Comparison of ENCODE assay signal across 25 mouse cellular contexts in genomic region chr19:10794916-10795315, GRCm38 (mm10). TPM values are rescaled to one million over a fixed set of nuclear protein-coding genes. Genes with fewer than 3 reads are reported as not detected.
"Had no signal": no experiment of that assay in that cellular context is flagged by ENCODE, and none has a peak within 500 bp of the region (broad histone marks: within the 10 kb centered on the region; RNA-seq: fewer than 3 reads in every experiment).

No protein-coding gene starts in this region.

- H3K4me1 ChIP-seq: liver, embryonic 12.5 days; liver, embryonic 15.5 days; lung, embryonic 15.5 days; megakaryocyte, embryonic 14.5 days; neural tube, embryonic 13.5 days had no signal

- DNase-seq: kidney, postnatal 25 days; layer of hippocampus, adult 9-11 months; liver; lung, adult 18-20 months; lung, postnatal 10 days; lung, postnatal 36 days; right cerebral cortex, adult 18-20 months; right cerebral cortex, postnatal 14 days; right cerebral cortex, postnatal 4 days; thymus, postnatal 25 days had no signal

- H3K36me3 ChIP-seq: limb, embryonic 10.5 days; limb, embryonic 13.5 days; liver, embryonic 12.5 days; liver, embryonic 15.5 days; lung, embryonic 15.5 days; midbrain, embryonic 10.5 days; midbrain, embryonic 13.5 days; neural tube, embryonic 13.5 days had no signal

- H3K27me3 ChIP-seq: liver, embryonic 12.5 days; liver, embryonic 15.5 days; lung, embryonic 15.5 days; midbrain, embryonic 13.5 days; neural tube, embryonic 13.5 days had no signal

- ATAC-seq: liver, embryonic 12.5 days; midbrain, embryonic 13.5 days; midbrain, embryonic 16.5 days had no signal

- H3K9ac ChIP-seq: limb, embryonic 13.5 days; liver, embryonic 12.5 days; liver, embryonic 15.5 days; lung, embryonic 15.5 days; midbrain, embryonic 13.5 days; neural tube, embryonic 13.5 days had no signal

- H3K27ac ChIP-seq: kidney, postnatal 0 days; layer of hippocampus, adult 2 months; limb, embryonic 10.5 days; limb, embryonic 13.5 days; liver, embryonic 12.5 days; liver, embryonic 15.5 days; lung, embryonic 15.5 days; midbrain, embryonic 10.5 days; midbrain, embryonic 13.5 days; neural tube, embryonic 13.5 days; stomach, postnatal 0 days had no signal

- H3K9me3 ChIP-seq: limb, embryonic 10.5 days; limb, embryonic 13.5 days; liver, embryonic 12.5 days; liver, embryonic 15.5 days; lung, embryonic 15.5 days; megakaryocyte, embryonic 14.5 days; midbrain, embryonic 10.5 days; midbrain, embryonic 13.5 days; neural tube, embryonic 13.5 days had no signal

- H3K4me2 ChIP-seq: limb, embryonic 13.5 days; liver, embryonic 12.5 days; liver, embryonic 15.5 days; lung, embryonic 15.5 days; midbrain, embryonic 13.5 days; neural tube, embryonic 13.5 days had no signal

- H3K4me3 ChIP-seq: layer of hippocampus, adult 2 months; limb, embryonic 10.5 days; limb, embryonic 13.5 days; liver, embryonic 12.5 days; liver, embryonic 15.5 days; lung, embryonic 15.5 days; megakaryocyte, embryonic 14.5 days; midbrain, embryonic 10.5 days; midbrain, embryonic 13.5 days; myocyte; neural tube, embryonic 13.5 days had no signal

RNA-seq across cellular contexts. Expression of gene Cd6, which starts 34.9 kb away (rescaled TPM):
- polyA plus RNA-seq: kidney, postnatal 0 days; limb, embryonic 10.5 days; limb, embryonic 13.5 days; liver, embryonic 12.5 days; liver, embryonic 15.5 days; midbrain, embryonic 10.5 days; midbrain, embryonic 13.5 days; midbrain, embryonic 16.5 days; myocyte; neural tube, embryonic 13.5 days had no signal

RNA-seq across cellular contexts. Expression of gene Cd5, which starts 56.1 kb away (rescaled TPM):
- total RNA-seq: layer of hippocampus, adult 2 months; left cerebral cortex, postnatal 25 days had no signal
- polyA plus RNA-seq: liver, embryonic 12.5 days; liver, embryonic 15.5 days; midbrain, embryonic 10.5 days; myocyte had no signal
